Mouse (Mus musculus) bone marrow, adult 2 months (tissue): ENCODE measurements around the gene Lrp3. TPM values are rescaled to one million over a fixed set of nuclear protein-coding genes. Genes with fewer than 3 reads are reported as not detected.
"Not testable (repeated sequence)": the region's sequence is repeated elsewhere in the genome, so short reads cannot be mapped to it uniquely, and the experiment has no call there.

Experiments
- H3K27ac ChIP-seq: fragments of 200-500 bp; 2 replicates; pipeline ENCODE4 v1.5.1; 2012; ENCODE audit warnings: low read depth, mild to moderate bottlenecking, control low read depth, inconsistent platforms, low read length; ENCODE audit not compliant: control insufficient read depth, poor library complexity, insufficient read depth
- H3K4me1 ChIP-seq: fragments of 200-500 bp; 2 replicates; pipeline ENCODE4 v1.6.1; 2011; ENCODE audit warnings: low read length; ENCODE audit not compliant: control insufficient read depth, insufficient read depth
- H3K4me3 ChIP-seq: fragments of 200-500 bp; replicated peaks from 2 replicates; pipeline ENCODE3; 2011; ENCODE audit warnings: mild to moderate bottlenecking, low read depth, low read length, control low read depth; ENCODE audit not compliant: control insufficient read depth
- CTCF ChIP-seq: fragments of 200-500 bp; IDR thresholded peaks from 2 replicates; pipeline ENCODE4 v1.5.1; 2011; ENCODE audit warnings: low read length, control low read depth; ENCODE audit not compliant: control insufficient read depth, insufficient read depth
- POLR2A ChIP-seq: fragments of 200-500 bp; IDR thresholded peaks from 2 replicates; pipeline ENCODE4 v1.6.1; 2011; ENCODE audit warnings: low read depth, mild to moderate bottlenecking, control low read depth, low read length, borderline replicate concordance; ENCODE audit not compliant: control insufficient read depth
- whole genome bisulfite sequencing: fragments of 180-500 bp; shearing (Covaris S2); methylation state at CpG from one replicate; pipeline ENCODE4 v1.1.7; 2018; 5-methylcytosine and 5-hydroxymethylcytosine counted together
- polyA plus RNA-seq: library from polyadenylated mRNA; stranded (reverse); fragments of >200 nt; gene quantifications from 2 replicates; pipeline ENCODE4 v1.2.4, GENCODE M21; 2011; ENCODE audit warnings: low replicate concordance; ENCODE audit not compliant: missing spikeins, insufficient read depth, insufficient read length

Gene Lrp3
- polyA plus RNA-seq = not detected in 2 replicates

DNA sequence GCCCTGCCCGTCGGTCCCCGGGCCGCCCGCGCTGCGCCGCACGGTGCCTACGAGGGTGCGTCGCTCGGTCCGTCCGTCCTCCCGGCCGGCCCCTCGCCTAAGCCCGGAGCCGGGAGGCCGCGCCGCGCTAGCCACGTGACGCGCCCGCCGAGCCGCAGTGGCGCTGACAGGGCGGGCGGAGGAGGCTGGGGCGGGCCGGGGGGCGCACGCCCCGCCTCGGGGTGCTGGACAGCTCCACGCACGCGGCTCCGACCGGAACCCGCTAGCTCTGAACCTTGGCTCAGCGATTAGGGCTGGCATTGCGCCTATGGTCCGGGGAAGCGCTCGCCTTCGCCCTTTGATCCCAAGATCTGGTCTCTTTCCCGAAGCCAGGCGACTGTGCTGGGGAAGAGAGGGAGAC is at the start of gene Lrp3:
Lrp3 (minus strand) TSS at position 274 of the 400 bp plus-strand sequence.
- Histone ChIP-seq H3K27ac (no peak within 1 kb of the TSS), H3K4me1 (no peaks in the 10 kb centered on the region), H3K4me3 (no peak within 1 kb of the TSS)
- TF ChIP-seq CTCF (no peak), POLR2A (no peak)
- under 1% methylated on average over 53 of the region's 53 CpGs for WGBS

- WGBS = 14% methylated on average over 7 of the region's 7 CpGs
- H3K4me1 ChIP-seq = no peaks in the 10 kb centered on the region; the same call in 1 of the 2 replicates
- no peak overlapping the region for H3K27ac ChIP-seq
- H3K4me3 ChIP-seq = no peak overlapping the region
- TF ChIP-seq POLR2A (no peak), CTCF (peak; percentile 57)
These were observed 49.4 kb upstream of the Lrp3 start for GRCm38 (mm10) chr7:35264746-35265145.

DNA sequence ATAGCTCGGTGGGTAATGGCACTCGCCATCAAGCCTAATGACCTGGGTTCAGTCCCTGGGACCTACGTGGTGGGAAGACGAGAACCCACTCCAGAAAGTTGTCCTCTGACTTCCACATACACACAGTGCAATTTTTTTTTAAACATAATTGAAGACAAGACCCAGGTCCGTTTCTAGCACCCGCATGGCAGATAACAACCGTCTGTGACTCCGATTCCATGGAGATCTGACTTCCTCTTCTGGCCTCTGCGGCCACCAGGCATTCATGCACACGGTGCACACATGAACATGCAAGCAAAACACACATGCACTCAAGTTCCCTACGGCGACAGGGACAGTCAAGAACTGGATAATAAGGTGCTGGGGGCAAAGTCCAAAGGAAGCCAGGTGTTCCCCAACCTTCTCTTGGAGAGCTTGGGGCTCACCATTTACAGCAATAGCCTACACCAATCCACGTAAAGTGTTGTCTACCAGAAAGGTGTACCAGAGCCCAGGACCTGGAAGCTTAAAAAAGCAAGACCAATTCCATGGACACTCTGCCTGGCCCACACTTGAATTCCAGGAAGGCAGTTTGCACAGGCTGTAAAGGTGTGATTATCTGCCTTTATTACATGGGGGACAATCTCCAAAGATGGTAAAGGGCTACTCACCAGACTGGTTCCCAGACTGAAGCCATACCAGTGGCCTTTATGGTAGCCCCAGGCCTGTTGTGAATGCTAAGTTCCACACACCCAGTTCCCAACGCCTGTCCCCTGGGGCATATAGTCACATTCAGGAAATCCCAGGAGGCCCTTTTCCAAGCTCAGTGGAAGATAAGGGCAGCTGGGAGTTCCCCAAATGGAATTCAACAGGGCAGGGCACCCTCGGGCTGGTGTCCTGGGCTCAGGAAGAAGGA is 48.5 kb upstream of the Lrp3 start:
- Histone ChIP-seq H3K4me1 (no peaks in the 10 kb centered on the region), H3K4me3 (no peak overlapping the region), H3K27ac (no peak overlapping the region)
- 66% methylated on average over 15 of the region's 15 CpGs for WGBS
- TF ChIP-seq CTCF (no peak), POLR2A (no peak)

DNA sequence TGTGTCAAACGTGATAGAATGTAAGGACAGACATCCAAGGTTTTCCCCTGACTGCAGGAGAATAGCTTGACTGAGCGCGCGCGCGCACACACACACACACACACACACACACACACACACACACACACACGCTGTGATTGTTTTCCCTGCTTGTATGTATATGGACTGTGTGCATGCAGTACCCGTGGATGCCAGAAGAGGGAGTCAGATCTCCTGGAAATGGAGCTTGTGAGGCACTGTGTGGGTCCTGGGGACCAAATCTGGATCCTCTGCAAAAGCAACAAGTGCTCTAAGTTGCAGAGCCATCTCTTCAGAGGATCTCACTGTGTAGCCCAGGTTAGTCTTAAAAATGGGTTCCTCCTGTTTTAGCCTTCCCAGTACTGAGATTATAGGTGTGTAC is 44.1 kb upstream of the Lrp3 start:
- WGBS = 84% methylated on average over 8 of the region's 8 CpGs
- Histone ChIP-seq H3K4me1 (no peaks in the 10 kb centered on the region), H3K27ac (no peak overlapping the region), H3K4me3 (no peak overlapping the region)
- TF ChIP-seq CTCF (0 out of 2 replicates have a peak, but pooled peaks have one; percentile 13), POLR2A (no peak)

- TF ChIP-seq POLR2A (no peak), CTCF (no peak)
- Histone ChIP-seq H3K4me3 (no peak overlapping the region), H3K27ac (no peak overlapping the region), H3K4me1 (no peaks in the 10 kb centered on the region)
- 60% methylated on average over 7 of the region's 7 CpGs for WGBS
These were observed 43.0 kb upstream of the Lrp3 start for GRCm38 (mm10) chr7:35258294-35258693.

GRCm38 (mm10) chr7:35252041-35252558 is 36.8 kb upstream of the Lrp3 start:
- 10% methylated on average over 13 of the region's 13 CpGs for WGBS

DNA sequence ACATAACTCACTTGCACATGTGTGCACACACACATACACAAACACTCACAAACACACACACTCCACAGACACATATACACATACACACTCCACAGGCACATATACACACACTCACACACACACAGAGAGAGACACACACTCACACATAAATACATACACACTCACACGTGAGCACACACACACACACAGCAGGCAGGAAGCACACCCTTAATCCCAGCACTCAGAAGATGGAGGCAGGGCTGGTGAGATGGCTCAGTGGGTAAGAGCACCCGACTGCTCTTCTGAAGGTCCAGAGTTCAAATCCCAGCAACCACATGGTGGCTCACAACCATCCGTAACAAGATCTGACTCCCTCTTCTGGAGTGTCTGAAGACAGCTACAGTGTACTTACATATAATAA is 22.6 kb upstream of the Lrp3 start:
- H3K4me3 ChIP-seq, H3K27ac ChIP-seq, H3K4me1 ChIP-seq: not testable (repeated sequence)
- WGBS = 70% methylated on average over 3 of the region's 3 CpGs

More at GRCm38 (mm10) chr7:35252041-35252558, 36.8 kb upstream of the Lrp3 start:
- no peak overlapping the region for H3K27ac ChIP-seq
- H3K4me3 ChIP-seq = no peak overlapping the region
- no peak for TF ChIP-seq CTCF
- no peak for TF ChIP-seq POLR2A
- H3K4me1 ChIP-seq = no peaks in the 10 kb centered on the region

GRCm38 (mm10) chr7:35235308-35235707 is 20.0 kb upstream of the Lrp3 start:
- Histone ChIP-seq H3K27ac (no peak overlapping the region), H3K4me1 (no peaks in the 10 kb centered on the region; the same call in 1 of the 2 replicates), H3K4me3 (peak overlapping the region; percentile 66)
- WGBS = 30% methylated on average over 9 of the region's 9 CpGs
- TF ChIP-seq CTCF (no peak), POLR2A (no peak)
